Mouse (Mus musculus): ENCODE measurements around the gene Ugt1a6b.
"Not testable (repeated sequence)": the region's sequence is repeated elsewhere in the genome, so short reads cannot be mapped to it uniquely, and the experiment has no call there.

Ugt1a6b gene

DNA sequence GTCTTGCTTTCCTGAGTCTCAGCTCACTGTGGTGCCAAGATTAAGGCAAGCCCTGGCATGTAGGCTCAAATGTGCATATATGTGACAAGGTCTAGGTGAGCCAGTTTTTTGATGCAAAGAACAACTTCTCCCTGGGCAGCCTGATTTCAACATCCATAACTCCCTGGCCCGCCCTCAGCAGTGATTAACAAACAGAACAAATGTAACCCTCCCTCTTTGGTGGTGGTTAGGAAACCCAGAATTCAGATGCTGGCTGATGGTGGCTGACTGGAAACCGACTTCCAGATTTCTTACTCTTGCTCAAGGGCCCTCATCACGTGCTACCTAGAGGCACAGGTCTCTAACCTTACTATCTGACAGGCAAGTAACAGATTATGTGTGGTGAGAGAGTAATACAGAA is at the start of gene Ugt1a6b:
Gene Ugt1a6b, plus strand, starts transcription at position 234 of the 400 bp plus-strand sequence.
- in situ Hi-C loops (cut with MboI; ENCODE audit: low pct_unique_long_range_greater_than_20kb in 1 of 2, low sequenced_read_pairs in 2 of 2, unreplicated experiment in 1 of 2), result loop anchor here in 1 of 2 experiments (5.0 kb wide), 1 partner anchor 34 kb away; no protein-coding TSS in a partner anchor

DNA sequence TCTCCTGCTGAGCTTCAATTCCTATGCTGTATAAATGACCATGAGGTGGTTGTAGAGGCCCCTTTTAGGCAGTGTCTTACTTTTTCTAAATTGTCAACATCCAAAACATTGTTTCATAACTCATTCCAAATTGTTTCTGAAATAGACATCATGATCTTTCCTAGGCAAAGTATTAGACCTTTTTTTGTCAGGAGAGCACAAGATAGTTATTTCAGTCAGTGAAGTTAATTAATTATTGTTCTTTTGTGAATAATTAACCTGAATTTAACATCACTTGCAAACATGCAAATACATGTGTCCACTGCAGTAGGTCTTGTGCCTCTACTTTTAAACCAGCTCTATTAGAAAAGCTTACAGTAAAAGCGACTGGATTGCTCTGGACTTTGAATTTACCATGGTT is 48.0 kb upstream of the Ugt1a6b start, which contains the start of gene Ugt1a10:
Gene Ugt1a10, plus strand, starts transcription at position 301 of the 400 bp plus-strand sequence.
- in situ Hi-C loops (cut with MboI; ENCODE audit: low pct_unique_long_range_greater_than_20kb in 1 of 2, low sequenced_read_pairs in 2 of 2, unreplicated experiment in 1 of 2), result no loop called here

DNA sequence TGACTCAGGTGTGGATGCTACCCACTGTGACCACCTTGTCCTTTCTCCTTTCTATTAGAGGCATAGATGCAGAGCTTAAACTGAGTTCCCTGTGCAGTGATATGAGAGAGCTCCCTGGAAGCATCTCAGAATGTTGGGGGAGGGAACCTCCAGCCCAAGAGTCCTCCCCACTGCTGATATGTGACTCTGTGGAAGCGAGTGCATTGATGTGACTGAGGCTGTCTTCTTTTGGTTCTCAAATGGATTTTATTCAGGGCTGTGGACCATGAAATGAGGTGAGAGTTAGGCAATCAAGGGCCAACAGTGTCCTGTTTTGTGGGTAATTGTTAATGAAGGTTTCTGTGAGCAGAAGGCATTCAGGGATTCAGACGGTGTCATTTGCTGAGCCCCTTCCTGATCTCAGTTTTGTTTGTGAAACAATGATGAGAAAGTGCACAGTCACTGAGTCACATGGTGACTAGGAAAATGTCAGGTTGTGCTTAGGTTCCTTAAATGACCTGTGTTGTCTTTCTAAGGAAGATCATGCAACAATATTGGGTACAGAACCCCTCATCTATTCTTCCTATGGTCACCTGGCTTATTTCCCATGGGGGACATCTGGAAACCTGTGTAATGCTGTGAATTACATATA is 36.5 kb upstream of the Ugt1a6b start:
- in situ Hi-C loops (cut with MboI; ENCODE audit: low pct_unique_long_range_greater_than_20kb in 1 of 2, low sequenced_read_pairs in 2 of 2, unreplicated experiment in 1 of 2), result not testable (repeated sequence)

DNA sequence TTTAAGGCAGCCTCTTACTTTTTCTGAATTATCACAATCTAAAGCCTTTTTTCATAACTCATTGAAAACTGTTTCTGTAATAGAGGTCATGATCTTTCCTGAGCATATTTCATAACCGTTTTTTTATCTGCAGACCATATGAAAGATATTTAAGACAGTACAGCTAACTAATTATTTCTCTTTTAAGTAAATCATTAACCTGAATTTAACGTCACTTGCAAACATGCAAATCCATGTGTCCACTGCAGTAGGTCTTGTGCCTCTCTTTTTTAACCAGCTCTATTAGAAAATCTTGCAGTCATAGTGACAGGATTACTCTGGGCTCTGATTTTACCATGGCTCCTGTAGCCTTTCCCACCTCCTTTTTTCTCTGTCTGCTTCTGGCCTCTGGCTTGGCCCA is 32.6 kb upstream of the Ugt1a6b start, which contains the start of gene Ugt1a9:
Gene Ugt1a9, plus strand, starts transcription at position 306 of the 400 bp plus-strand sequence.
- in situ Hi-C loops (cut with MboI; ENCODE audit: low pct_unique_long_range_greater_than_20kb in 1 of 2, low sequenced_read_pairs in 2 of 2, unreplicated experiment in 1 of 2), result no loop called here

DNA sequence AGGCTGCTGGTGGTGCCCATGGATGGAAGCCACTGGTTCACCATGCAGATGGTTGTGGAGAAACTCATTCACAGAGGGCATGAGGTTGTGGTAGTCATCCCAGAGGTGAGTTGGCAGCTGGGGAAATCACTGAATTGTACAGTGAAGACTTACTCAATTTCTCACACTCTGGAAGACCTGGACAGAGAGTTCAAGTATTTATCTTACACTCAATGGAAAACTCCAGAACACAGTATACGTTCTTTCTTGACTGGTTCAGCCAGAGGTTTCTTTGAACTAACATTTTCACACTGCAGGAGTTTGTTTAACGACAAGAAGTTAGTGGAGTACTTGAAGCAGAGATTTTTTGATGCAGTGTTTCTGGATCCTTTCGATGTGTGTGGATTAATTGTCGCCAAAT is 32.1 kb upstream of the Ugt1a6b start:
- in situ Hi-C loops (cut with MboI; ENCODE audit: low pct_unique_long_range_greater_than_20kb in 1 of 2, low sequenced_read_pairs in 2 of 2, unreplicated experiment in 1 of 2), result no loop called here

DNA sequence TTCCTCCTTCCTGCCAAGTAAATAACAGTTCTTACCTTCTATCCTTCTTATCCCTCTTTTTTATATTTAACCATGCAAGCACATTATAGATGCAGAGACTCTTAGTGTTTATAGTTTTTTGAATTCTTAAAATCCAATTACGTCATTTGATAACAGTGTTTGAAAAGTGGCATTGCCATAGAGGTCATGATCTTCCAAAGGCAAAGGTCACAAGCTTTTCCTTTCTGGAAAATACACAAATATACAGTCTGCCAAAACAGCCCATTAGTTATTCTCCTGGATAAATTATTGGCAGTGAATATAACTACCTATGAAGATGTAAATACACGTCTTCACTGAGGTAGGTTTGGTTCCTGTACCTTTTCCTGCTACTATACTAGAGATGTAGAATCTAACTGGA is 28.6 kb upstream of the Ugt1a6b start:
- in situ Hi-C loops (cut with MboI; ENCODE audit: low pct_unique_long_range_greater_than_20kb in 1 of 2, low sequenced_read_pairs in 2 of 2, unreplicated experiment in 1 of 2), result no loop called here

DNA sequence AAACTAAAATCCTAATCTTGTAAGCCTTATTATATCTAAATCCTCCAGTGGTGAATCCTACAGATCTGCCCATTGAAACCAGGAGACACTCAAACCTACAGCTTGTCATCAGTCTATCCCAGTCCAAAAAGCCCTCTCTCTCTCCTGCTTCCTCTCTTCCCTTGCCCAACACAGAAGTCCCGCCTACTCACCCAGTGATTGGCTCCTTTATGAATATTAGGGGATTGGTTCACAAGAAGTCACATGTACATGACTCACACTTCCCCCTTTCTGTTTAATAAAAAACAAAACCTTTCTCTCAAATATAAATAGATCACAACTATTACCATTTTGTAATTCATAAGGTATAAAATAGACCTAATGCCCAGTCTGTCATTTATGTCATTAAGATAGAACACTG is 25.9 kb upstream of the Ugt1a6b start:
- in situ Hi-C loops (cut with MboI; ENCODE audit: low pct_unique_long_range_greater_than_20kb in 1 of 2, low sequenced_read_pairs in 2 of 2, unreplicated experiment in 1 of 2), result no loop called here

DNA sequence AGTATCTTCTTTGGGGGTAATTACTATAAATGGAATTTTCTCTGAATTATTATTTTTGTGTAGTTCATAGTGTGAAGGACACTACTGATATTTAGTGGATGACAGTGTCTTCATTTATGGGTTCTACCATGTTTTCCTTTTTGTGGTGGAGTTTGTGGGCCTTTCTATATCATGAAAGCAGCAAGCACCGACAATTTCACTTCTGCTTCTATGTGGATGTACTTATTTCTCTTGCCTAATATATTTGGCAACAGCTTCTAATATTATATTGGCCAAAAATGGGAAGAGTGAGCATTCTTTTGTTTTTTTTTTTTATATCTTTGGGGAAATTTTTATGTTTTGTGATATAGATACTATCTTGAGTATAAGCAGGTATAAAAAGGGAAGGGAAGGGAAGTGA is 21.4 kb upstream of the Ugt1a6b start:
- in situ Hi-C loops (cut with MboI; ENCODE audit: low pct_unique_long_range_greater_than_20kb in 1 of 2, low sequenced_read_pairs in 2 of 2, unreplicated experiment in 1 of 2), result no loop called here

DNA sequence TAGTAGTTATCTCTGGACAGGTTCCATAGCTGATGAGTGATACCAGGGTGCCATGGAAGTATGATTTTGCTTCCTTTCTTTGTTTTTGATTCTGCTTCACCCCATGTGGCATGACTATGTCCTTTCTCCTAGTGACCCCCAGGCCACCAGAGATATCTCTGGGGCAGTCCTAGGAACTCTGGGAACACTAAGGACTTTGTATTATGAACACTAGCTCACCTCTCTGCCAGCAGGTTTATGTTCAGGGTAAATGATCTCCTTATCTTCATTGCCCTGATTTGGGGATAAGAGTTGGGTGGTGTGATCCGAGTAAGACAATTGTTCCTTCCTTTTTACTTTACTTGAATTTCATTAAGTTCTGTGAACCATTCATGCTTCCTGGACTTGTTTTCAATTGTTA is 16.9 kb upstream of the Ugt1a6b start:
- in situ Hi-C loops (cut with MboI; ENCODE audit: low pct_unique_long_range_greater_than_20kb in 1 of 2, low sequenced_read_pairs in 2 of 2, unreplicated experiment in 1 of 2), result no loop called here

DNA sequence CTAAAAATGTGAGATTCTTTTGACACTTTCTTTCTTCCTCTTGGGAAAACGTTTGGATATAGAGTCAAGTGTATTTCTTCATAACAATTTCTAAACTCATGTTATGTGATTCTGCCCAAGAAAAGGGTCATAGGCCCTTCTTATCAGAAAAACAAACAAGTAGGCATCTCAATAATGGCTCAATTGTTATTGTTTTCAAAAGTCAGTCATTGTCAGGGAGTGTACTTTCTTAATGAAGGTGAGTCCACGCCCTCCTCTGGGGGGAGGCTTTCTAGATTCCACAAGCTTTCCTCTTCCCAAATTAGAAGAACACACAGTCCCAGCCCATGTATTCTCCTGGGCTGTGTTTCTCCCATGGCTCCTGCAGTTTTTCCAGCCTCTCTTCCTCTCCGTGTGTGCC is 15.5 kb upstream of the Ugt1a6b start, which contains the start of gene Ugt1a8:
Gene Ugt1a8, plus strand, starts transcription at position 301 of the 400 bp plus-strand sequence.
- in situ Hi-C loops (cut with MboI; ENCODE audit: low pct_unique_long_range_greater_than_20kb in 1 of 2, low sequenced_read_pairs in 2 of 2, unreplicated experiment in 1 of 2), result no loop called here

DNA sequence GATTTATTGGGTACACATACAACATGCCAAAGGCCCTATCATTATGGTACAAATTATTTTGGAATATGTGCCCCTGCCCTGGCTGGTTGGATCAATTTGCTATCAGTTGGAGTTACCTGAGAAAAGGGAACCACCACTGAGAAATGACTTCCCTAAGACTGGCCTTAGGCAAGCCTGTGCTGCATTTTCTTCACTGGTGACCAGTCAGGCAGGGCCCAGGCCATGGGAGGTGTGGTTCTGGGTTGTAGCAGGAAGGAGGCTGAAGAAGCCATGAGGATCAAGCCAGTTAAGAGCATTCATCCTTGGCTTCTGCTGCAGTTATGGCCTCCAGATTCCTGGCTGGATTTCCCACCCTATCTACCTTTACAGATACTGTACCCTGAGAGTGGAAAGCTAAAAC is 10.7 kb upstream of the Ugt1a6b start:
- in situ Hi-C loops (cut with MboI; ENCODE audit: low pct_unique_long_range_greater_than_20kb in 1 of 2, low sequenced_read_pairs in 2 of 2, unreplicated experiment in 1 of 2), result no loop called here

DNA sequence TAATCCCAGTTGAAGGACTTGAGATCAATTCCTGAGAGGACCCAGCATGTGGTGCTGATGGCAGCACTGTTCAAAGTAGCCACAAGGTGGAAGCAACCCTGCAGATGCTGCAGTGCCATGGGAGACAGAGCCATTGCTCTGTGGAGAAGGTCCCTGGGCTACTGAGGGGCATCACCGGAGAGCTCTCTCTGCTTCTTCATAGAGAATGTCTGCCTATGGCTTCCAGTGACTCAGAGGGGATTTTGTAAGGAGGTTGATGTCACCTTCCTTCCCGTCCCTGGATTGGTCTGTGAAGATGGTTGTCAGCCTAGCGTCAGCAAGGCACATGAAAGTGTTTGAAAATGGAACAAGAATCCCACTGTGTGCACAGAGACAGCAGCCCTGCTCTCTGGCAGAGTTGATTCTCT is 8.8 kb upstream of the Ugt1a6b start:
- in situ Hi-C loops (cut with MboI; ENCODE audit: low pct_unique_long_range_greater_than_20kb in 1 of 2, low sequenced_read_pairs in 2 of 2, unreplicated experiment in 1 of 2), result not testable (repeated sequence)

DNA sequence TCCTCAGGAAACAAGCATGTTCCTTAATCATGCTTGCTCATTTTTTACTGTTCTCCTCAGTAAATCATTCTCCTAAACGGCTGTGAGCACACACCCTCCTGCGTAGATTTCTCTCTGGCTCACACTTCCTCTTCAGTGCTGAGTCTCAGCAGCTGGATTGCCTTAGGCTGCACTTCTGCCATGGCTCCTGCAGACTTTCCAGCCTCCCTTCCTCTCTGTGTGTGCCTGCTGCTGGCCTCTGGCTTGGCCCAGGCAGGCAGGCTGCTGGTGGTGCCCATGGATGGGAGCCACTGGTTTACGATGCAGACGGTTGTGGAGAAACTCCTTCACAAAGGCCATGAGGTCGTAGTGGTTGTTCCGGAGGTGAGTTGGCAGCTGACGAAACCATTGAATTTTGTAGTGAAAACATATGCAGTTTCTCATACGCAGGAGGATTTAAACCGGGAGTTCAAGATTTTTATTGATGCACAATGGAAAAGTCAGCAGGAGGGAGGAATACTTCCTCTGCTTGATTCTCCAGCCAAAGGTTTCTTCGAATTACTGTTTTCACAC is 8.0 kb upstream of the Ugt1a6b start, which contains the start of gene Ugt1a7c:
Gene Ugt1a7c, plus strand, starts transcription at position 122 of the 552 bp plus-strand sequence.
- in situ Hi-C loops (cut with MboI; ENCODE audit: low pct_unique_long_range_greater_than_20kb in 1 of 2, low sequenced_read_pairs in 2 of 2, unreplicated experiment in 1 of 2), result no loop called here

DNA sequence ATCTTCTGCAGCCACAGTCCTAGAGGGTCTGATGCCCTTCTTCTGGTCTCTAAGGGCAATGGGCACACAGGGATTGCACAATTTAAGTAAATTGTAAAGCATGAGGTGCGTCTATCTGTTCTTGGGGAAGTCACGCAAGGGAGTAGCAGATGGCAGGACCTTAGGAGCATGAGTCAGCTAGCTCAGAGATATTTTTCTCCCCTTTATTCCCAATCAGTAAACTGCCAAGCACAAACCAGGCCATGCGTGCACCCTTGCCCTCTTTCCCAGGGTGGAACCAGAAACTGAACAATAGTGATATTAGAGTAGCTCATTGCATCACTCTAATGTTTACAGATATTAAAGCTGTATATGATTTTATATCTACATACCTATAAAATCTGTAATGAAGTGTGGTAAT is 4.5 kb upstream of the Ugt1a6b start:
- in situ Hi-C loops (cut with MboI; ENCODE audit: low pct_unique_long_range_greater_than_20kb in 1 of 2, low sequenced_read_pairs in 2 of 2, unreplicated experiment in 1 of 2), result not testable (repeated sequence)

DNA sequence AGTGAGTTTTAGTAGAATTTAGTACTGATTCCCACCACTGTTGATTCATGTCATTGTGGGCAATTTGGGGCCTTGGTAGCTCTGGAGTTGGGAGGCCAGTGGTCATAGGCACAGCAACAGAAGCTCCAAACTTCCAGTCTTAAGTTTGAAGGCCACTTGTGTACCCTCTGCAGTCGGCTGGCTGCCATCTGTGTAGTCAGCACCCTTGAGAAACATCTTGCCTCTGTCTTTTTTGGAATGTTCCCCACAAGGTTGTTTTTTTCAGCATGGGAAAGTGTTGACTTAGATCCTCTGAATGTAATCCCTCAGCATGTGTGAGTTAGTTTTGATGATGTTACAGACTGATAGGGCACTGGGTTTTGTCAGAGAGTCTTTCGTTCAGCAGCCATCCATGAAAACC is 3.4 kb upstream of the Ugt1a6b start:
- in situ Hi-C loops (cut with MboI; ENCODE audit: low pct_unique_long_range_greater_than_20kb in 1 of 2, low sequenced_read_pairs in 2 of 2, unreplicated experiment in 1 of 2), result loop anchor here in 1 of 2 experiments (5.0 kb wide), 1 partner anchor 38 kb away; no protein-coding TSS in a partner anchor

DNA sequence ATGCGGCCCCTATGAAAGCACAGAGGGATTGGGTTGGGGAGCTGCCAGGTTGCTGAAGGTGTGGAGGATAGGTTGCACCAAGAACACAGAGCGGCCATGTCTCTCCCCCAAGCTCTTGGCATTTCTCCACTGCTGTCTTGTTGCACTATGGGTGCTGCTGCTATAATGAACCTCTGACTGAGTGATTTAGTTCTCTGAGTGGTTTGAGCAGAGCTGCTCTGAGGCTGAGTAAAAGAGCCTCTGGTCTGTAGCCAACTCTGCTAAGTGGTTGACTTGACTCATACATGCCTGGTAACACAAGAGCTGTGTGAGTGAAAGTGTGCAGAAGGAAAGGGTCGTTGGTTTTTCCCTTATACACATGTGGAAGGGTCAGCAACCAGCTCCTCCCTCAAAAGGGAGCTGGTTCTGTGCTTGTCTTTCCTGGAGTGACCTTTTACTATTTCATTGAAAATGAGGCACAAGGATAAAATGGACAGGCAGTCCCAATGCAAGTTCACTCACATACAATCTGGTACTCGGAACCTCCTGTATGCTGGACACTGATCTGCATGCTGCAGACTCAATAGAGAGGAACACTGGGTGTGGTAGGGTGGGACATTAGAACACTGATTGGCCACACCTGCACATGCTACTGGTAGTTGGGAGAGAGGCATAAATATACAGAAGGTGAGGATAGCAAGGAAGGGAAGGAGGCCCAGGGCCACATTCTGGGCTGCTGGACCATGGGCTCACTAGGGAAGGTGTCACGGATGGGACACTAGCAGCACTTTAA is 831 bp downstream of the Ugt1a6b start:
- in situ Hi-C loops (cut with MboI; ENCODE audit: low pct_unique_long_range_greater_than_20kb in 1 of 2, low sequenced_read_pairs in 2 of 2, unreplicated experiment in 1 of 2), result loop anchor here in 1 of 2 experiments (5.0 kb wide), 1 partner anchor 33 kb away; no protein-coding TSS in a partner anchor

DNA sequence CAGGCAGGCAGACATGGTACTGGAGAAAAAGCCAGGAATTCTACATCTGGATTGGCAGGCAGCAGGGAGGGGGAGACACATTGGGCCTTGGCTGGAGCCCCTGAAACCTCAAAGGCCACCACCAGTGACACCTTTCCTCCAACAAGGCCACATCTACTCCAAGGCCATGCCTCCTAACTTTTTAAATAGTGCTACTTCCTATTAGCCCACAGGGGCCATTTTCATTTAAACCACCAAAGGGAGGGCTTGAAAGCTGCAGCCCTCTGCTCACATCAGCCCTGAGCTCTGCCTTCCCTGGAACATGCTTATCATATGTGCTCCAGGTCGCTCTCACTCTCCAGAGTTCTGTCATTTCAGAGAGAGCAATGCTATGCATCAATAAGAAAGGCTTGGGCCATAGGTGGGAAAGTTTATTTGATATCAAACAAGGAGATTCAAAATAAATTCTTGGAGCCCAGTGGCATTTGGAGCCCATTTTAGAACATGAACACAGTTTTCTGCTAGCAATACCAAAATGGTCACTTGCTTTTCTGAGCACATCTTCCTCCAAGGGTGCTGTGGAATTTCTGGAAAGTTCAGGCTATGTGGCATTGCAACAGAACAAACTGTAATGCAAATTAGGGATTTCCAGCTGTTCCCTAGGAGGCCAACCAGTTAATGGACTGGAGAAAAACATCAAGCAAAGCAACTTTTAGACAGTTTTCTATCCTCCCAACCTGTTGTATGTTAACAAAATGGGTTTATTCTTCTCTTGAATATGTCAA is 1.8 kb downstream of the Ugt1a6b start:
- in situ Hi-C loops (cut with MboI; ENCODE audit: low pct_unique_long_range_greater_than_20kb in 1 of 2, low sequenced_read_pairs in 2 of 2, unreplicated experiment in 1 of 2), result loop anchor here in 1 of 2 experiments (5.0 kb wide), 1 partner anchor 32 kb away; no protein-coding TSS in a partner anchor

DNA sequence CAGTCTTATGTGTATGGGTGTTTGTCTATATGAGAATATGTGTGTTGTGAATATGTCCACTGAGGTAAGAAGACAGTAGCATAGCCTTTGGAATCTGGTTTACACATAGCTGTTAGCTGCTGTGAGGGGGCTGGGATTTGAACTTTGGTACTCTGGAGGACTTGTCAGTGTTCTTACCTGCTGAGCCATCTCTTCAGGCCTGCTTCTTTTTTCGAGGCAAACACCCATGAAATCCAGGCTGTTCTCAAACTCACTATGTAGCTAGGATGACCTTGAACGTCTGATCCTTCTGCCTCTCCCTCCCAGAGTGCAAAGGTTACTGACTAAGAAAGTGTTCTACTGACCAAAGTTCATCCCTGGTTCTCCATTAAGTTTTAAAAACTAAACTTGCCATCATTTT is 2.6 kb downstream of the Ugt1a6b start:
- in situ Hi-C loops (cut with MboI; ENCODE audit: low pct_unique_long_range_greater_than_20kb in 1 of 2, low sequenced_read_pairs in 2 of 2, unreplicated experiment in 1 of 2), result no loop called here

Data from mouse embryonic stem cell (cell line).